Mouse (Mus musculus) testis, adult 2 months (tissue): ENCODE measurements at regions not wholly inside any gene's neighbourhood (a gene's known extent, or its start where the extent isn't known, plus 50 kb on each side); places are given as distances from the start of the nearest gene placed in this dataset.

Source experiments
- CTCF ChIP-seq: fragments of 200-500 bp; IDR thresholded peaks from 2 replicates; pipeline ENCODE4 v1.5.1; 2012; ENCODE audit warnings: low read depth, mild to moderate bottlenecking, inconsistent platforms, low read length, moderate library complexity; ENCODE audit not compliant: control insufficient read depth, insufficient read depth, insufficient replicate concordance
- POLR2A ChIP-seq: fragments of 200-500 bp; IDR thresholded peaks from 2 replicates; pipeline ENCODE4 v1.6.1; 2012; ENCODE audit warnings: low read depth, mild to moderate bottlenecking, inconsistent platforms, low read length, moderate library complexity; ENCODE audit not compliant: control insufficient read depth

DNA sequence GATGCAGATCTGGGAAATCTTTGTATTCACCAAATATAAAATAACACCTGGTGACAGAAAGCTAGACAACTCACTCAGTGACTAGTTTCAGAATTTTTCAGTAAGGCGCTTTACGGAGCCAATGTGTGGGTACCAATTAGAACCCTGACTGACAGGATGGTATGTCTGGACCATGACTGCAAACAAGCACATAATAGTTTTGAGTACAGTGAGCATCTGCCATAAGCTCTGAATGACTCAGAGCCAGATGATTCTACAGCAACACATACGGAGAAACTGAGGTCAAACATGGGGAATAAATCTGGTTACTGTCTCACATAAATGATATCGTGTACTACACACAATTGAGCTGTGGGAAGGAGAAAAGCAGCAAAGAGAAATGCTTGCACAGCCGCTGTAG lies 339.9 kb upstream of the Slc24a5 start:
- TF ChIP-seq POLR2A (no peak), CTCF (no peak)
